20 mouse cellular contexts compared by ENCODE assay signal in the genomic region with DNA sequence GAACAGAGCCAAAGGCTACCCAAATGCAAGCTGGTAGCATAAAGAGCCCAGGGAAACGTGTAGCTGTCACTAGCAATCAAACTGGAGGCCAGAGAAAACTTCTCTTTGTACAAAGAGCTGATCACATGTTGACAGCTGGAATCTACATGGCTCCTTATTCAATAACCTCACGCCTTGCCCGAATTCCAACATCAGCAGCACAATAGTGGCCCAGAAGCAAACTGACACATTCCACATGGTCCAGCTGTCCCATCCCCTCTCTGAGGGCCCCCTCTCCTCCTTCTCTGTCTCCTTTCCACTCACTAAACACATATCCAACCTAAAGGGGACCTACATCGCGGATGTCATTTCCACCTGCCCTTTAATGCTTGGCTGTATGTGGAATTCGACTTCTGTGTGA. TPM values are rescaled to one million over a fixed set of nuclear protein-coding genes. Genes with fewer than 3 reads are reported as not detected.
DNase-seq lines count a peak whose midpoint lies in the region; ATAC-seq lines count a peak whose summit lies in the region.
"Had no signal": no experiment of that assay in that cellular context is flagged by ENCODE, and none has a peak within 500 bp of the region (broad histone marks: within the 10 kb centered on the region; RNA-seq: fewer than 3 reads in every experiment).

No protein-coding gene starts in this region.

- DNase-seq in hindbrain, embryonic 11.5 days (ENCODE audit: low spot score) = peak; percentile 17
- no peak for DNase-seq in hindbrain, embryonic 14.5 days (ENCODE audit: low spot score)
- no peak for DNase-seq in lung, adult 18-20 months
- DNase-seq in embryonic facial prominence, embryonic 11.5 days (ENCODE audit: low spot score) = peak; percentile 9
- peak; percentile 29 for DNase-seq in lung, postnatal 14 days
- DNase-seq in c-Kit-positive CD71-positive TER-119-positive erythroid progenitor cells, embryonic 14.5 days (ENCODE audit: low spot score) = no peak
- DNase-seq: cerebellum, postnatal 14 days; gastrocnemius, postnatal 25 days; heart, postnatal 4 days; liver; liver, postnatal 0 days; thymus, postnatal 36 days had no signal

- no peaks in the 10 kb centered on the region for H3K9me3 ChIP-seq in hindbrain, embryonic 11.5 days (ENCODE audit: control insufficient read depth, low read length)
- no peaks in the 10 kb centered on the region for H3K9me3 ChIP-seq in hindbrain, embryonic 14.5 days (ENCODE audit: control insufficient read depth, low read length)
- H3K9me3 ChIP-seq in lung, embryonic 15.5 days = no peaks in the 10 kb centered on the region
- H3K9me3 ChIP-seq in embryonic facial prominence, embryonic 11.5 days (replicated peaks; ENCODE audit: control insufficient read depth, low read length) = no peaks in the 10 kb centered on the region
- H3K9me3 ChIP-seq: midbrain, embryonic 12.5 days had no signal

- H3K4me1 ChIP-seq in hindbrain, embryonic 11.5 days (replicated peaks; ENCODE audit: control insufficient read depth, insufficient read depth, low read length) = peaks cover 4% of the 10 kb centered on the region; the same call in 1 of the 2 replicates
- H3K4me1 ChIP-seq in hindbrain, embryonic 14.5 days (replicated peaks; ENCODE audit: control insufficient read depth, insufficient read depth, low read length) = no peaks in the 10 kb centered on the region
- H3K4me1 ChIP-seq in lung, embryonic 15.5 days = peaks cover 46% of the 10 kb centered on the region
- H3K4me1 ChIP-seq in embryonic facial prominence, embryonic 11.5 days (ENCODE audit: control insufficient read depth, insufficient read depth, low read length) = no peaks in the 10 kb centered on the region; the same call in 1 of the 2 replicates

- no peaks in the 10 kb centered on the region for H3K36me3 ChIP-seq in hindbrain, embryonic 11.5 days (ENCODE audit: control insufficient read depth, insufficient read depth, low read length)
- no peaks in the 10 kb centered on the region for H3K36me3 ChIP-seq in hindbrain, embryonic 14.5 days (replicated peaks; ENCODE audit: control insufficient read depth, insufficient read depth)
- no peaks in the 10 kb centered on the region for H3K36me3 ChIP-seq in lung, embryonic 15.5 days
- no peaks in the 10 kb centered on the region for H3K36me3 ChIP-seq in embryonic facial prominence, embryonic 11.5 days (replicated peaks; ENCODE audit: control insufficient read depth, insufficient read depth, low read depth, low read length)
- H3K36me3 ChIP-seq: G1E; midbrain, embryonic 12.5 days had no signal

- 0 out of 2 replicates have a peak, but pooled peaks have one; percentile 33 for ATAC-seq in hindbrain, embryonic 11.5 days (ENCODE audit: low FRiP score)
- no peak for ATAC-seq in hindbrain, embryonic 14.5 days (ENCODE audit: low FRiP score)
- peak; percentile 66; the same call in 1 of the 2 replicates for ATAC-seq in lung, embryonic 15.5 days (ENCODE audit: borderline replicate concordance, extremely low read depth, low FRiP score, low TSS enrichment)
- no peak for ATAC-seq in embryonic facial prominence, embryonic 11.5 days (replicated peaks; ENCODE audit: insufficient number of reproducible peaks, low FRiP score, low TSS enrichment, low read depth)
- ATAC-seq: inflammation-experienced regulatory T-cells, adult 6 months; liver, postnatal 0 days had no signal

- no peak overlapping the region for H3K9ac ChIP-seq in hindbrain, embryonic 11.5 days (ENCODE audit: low read depth, low read length)
- H3K9ac ChIP-seq in hindbrain, embryonic 14.5 days = no peak overlapping the region
- no peak overlapping the region for H3K9ac ChIP-seq in lung, embryonic 15.5 days
- no peak overlapping the region for H3K9ac ChIP-seq in embryonic facial prominence, embryonic 11.5 days (replicated peaks; ENCODE audit: low read length)
- H3K9ac ChIP-seq: liver, postnatal 0 days; midbrain, embryonic 12.5 days had no signal

- no peak overlapping the region for H3K4me2 ChIP-seq in hindbrain, embryonic 11.5 days (replicated peaks; ENCODE audit: low read depth, low read length)
- no peak overlapping the region for H3K4me2 ChIP-seq in hindbrain, embryonic 14.5 days (replicated peaks)
- H3K4me2 ChIP-seq in lung, embryonic 15.5 days = no peak overlapping the region
- H3K4me2 ChIP-seq in embryonic facial prominence, embryonic 11.5 days (ENCODE audit: low read depth, low read length) = no peak overlapping the region
- H3K4me2 ChIP-seq: heart, embryonic 11.5 days; midbrain, embryonic 12.5 days had no signal

- no peak overlapping the region for H3K27ac ChIP-seq in hindbrain, embryonic 11.5 days (ENCODE audit: low read depth, low read length)
- H3K27ac ChIP-seq in hindbrain, embryonic 14.5 days = no peak overlapping the region
- H3K27ac ChIP-seq in lung, embryonic 15.5 days = peak overlapping the region; percentile 92
- no peak overlapping the region for H3K27ac ChIP-seq in embryonic facial prominence, embryonic 11.5 days (replicated peaks; ENCODE audit: low read depth, low read length)
- H3K27ac ChIP-seq: midbrain, embryonic 12.5 days had no signal

- no peaks in the 10 kb centered on the region for H3K27me3 ChIP-seq in hindbrain, embryonic 11.5 days (ENCODE audit: control insufficient read depth, insufficient read depth, low read length)
- no peaks in the 10 kb centered on the region for H3K27me3 ChIP-seq in hindbrain, embryonic 14.5 days (ENCODE audit: control insufficient read depth, insufficient read depth, low read length)
- no peaks in the 10 kb centered on the region for H3K27me3 ChIP-seq in lung, embryonic 15.5 days
- H3K27me3 ChIP-seq in embryonic facial prominence, embryonic 11.5 days (ENCODE audit: control insufficient read depth, insufficient read depth, low read length) = no peaks in the 10 kb centered on the region

- H3K4me3 ChIP-seq in hindbrain, embryonic 11.5 days (ENCODE audit: low read depth, low read length) = no peak overlapping the region
- H3K4me3 ChIP-seq in hindbrain, embryonic 14.5 days (replicated peaks; ENCODE audit: low read length) = no peak overlapping the region
- no peak overlapping the region for H3K4me3 ChIP-seq in lung, embryonic 15.5 days
- no peak overlapping the region for H3K4me3 ChIP-seq in embryonic facial prominence, embryonic 11.5 days (ENCODE audit: low read depth, low read length)
- H3K4me3 ChIP-seq: erythroblast, embryonic 14.5 days; midbrain, embryonic 12.5 days; myocyte had no signal

- 55% methylated on average over 6 of the region's 6 CpGs for WGBS in hindbrain, embryonic 11.5 days
- WGBS in hindbrain, embryonic 14.5 days = 51% methylated on average over 6 of the region's 6 CpGs
- WGBS in lung, embryonic 15.5 days = 55% methylated on average over 6 of the region's 6 CpGs
- 59% methylated on average over 6 of the region's 6 CpGs for WGBS in embryonic facial prominence, embryonic 11.5 days

RNA-seq across cellular contexts. Expression of a gene that starts 26.7 kb away (rescaled TPM):
- not detected in 2 replicates for polyA plus RNA-seq in hindbrain, embryonic 11.5 days (2014; fragmentation: Nextera tagmentation; extraction: Ambion mirVana)
- not detected in 2 replicates for polyA plus RNA-seq in hindbrain, embryonic 14.5 days (2014; fragmentation: Nextera tagmentation; extraction: Ambion mirVana)
- not detected in 2 replicates for polyA plus RNA-seq in lung, embryonic 15.5 days (2015; fragmentation: Nextera tagmentation; extraction: Ambion mirVana)
- not detected in 2 replicates for polyA plus RNA-seq in embryonic facial prominence, embryonic 11.5 days (2014; fragmentation: Nextera tagmentation; extraction: Ambion mirVana)
- polyA plus RNA-seq: erythroblast, embryonic 14.5 days; G1E; heart, embryonic 11.5 days; large intestine, adult 2 months; liver, postnatal 0 days; midbrain, embryonic 12.5 days; myocyte had no signal

Comparison
In these comparisons a context has a peak if more than half of its experiments do, and no peak if none do; other contexts are left out.
1. ATAC-seq: peak in hindbrain, embryonic 11.5 days (single experiment) and lung, embryonic 15.5 days (single experiment); none in hindbrain, embryonic 14.5 days (single experiment) and embryonic facial prominence, embryonic 11.5 days (single experiment).
2. DNase-seq: peak in hindbrain, embryonic 11.5 days (single experiment), embryonic facial prominence, embryonic 11.5 days (single experiment) and lung, postnatal 14 days (single experiment); none in hindbrain, embryonic 14.5 days (single experiment), lung, adult 18-20 months (0 of 2) and c-Kit-positive CD71-positive TER-119-positive erythroid progenitor cells, embryonic 14.5 days (single experiment).